Mouse (Mus musculus) cerebellum, postnatal 36 days (tissue): ENCODE measurements at regions not wholly inside any gene's neighbourhood (a gene's known extent, or its start where the extent isn't known, plus 50 kb on each side); places are given as distances from the start of the nearest gene placed in this dataset.

Source experiments
- DNase-seq, 2 experiments: peaks; one replicate each; pipeline ENCODE4 v3.0.0; 2021 to 2022; ENCODE audit warnings: mixed read lengths in 2 of 2

GRCm38 (mm10) chr3:53965142-53965541 lies 101.5 kb upstream of the Ufm1 start:
- no peak for DNase-seq

GRCm38 (mm10) chr3:53953801-53954200 lies 90.2 kb upstream of the Ufm1 start:
- DNase-seq, result no peak

DNA sequence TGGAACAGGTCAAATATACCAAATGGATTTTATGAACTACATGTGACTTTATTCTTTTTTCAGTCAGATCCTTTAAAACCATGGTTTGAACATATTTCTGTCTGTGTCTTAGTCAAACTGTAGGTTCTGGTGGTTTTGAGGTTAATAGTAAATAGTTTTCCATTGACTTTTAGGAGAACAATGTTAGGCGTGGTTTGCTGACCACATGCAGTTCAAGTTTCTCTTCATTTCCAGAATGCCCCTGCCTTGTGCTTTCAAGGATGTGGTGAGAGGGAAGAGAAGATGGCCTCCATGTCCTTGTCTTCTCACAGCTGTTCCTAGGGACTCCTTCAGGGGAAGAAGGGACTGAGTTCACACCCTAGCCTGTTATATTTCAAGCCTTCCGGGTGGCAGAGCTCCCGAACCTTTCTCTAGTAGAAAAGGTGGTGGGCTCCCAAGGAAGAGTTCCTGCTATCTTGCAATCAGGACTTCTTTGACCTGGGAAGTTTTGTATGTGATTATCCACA lies 76.1 kb upstream of the Ufm1 start:
- no peak for DNase-seq

DNA sequence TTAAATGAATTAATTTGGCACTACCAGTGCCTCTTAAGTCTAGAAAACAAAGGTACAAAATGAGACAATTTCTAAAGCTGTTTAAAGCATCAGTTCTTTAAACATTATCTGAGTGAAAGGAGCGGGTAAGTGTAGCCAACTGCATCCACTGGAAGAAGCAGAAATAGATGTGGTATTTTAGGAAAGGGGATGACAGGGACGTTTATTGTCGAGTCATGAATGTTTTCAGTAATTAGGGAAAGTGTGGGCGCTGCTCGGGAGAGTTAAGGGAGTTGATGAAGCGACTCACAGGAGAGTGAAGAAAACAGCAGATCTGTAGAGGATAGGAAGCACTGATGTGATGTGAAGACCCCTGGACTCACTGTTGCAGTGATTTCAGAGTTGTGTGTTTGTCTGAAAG lies 68.1 kb upstream of the Ufm1 start:
- no peak for DNase-seq

- no peak for DNase-seq
Observed at GRCm38 (mm10) chr3:53919941-53920340, 56.3 kb upstream of the Ufm1 start.

GRCm38 (mm10) chr3:53919541-53919940 lies 55.9 kb upstream of the Ufm1 start:
- DNase-seq, result no peak

GRCm38 (mm10) chr3:53917960-53918359 lies 54.3 kb upstream of the Ufm1 start:
- no peak for DNase-seq

DNA sequence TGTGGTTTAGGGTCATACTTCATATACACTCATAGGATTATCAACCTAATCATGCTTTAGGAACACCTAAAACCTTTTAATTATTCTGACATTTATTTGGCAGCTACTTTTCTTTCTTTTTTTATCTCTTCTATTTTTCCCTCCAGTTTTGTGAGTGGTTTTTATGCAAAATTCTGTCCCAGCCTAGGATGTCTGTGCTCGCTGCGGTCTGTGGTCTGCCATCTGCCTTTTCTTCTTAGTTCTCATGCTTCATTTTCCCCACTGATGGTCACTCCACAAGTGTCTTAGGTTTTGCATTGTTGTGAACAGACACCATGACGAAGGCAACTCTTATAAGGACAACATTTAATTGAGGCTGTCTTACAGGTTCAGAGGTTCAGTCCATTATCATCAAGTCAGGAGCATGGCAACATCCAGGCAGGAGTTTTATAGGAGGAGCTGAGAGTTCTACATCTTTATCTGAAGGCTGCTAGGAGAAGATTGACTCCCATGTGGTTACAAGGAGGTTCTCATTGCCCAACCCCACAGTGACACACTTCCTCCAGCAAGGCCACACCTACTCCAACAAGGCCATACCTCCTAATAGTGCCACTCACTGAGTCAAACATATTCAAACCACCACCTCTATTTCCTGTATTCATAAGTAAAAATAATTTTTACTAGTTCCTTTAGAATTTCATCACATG lies 50.5 kb upstream of the Ufm1 start:
- no peak for DNase-seq
